Mouse (Mus musculus) intestine, embryonic 14.5 days (tissue): ENCODE measurements around the gene Mastl. TPM values are rescaled to one million over a fixed set of nuclear protein-coding genes. Genes with fewer than 3 reads are reported as not detected.
A peak's percentile ranks its signal among the peaks of the same experiment; 100 is the strongest.

Experiments
- ATAC-seq: fragments of 200-750 bp; cut with Nextera tagmentation; replicated peaks from 2 replicates; pipeline ENCODE4 v1.8.0; 2017; ENCODE audit warnings: low read depth, moderate number of reproducible peaks, moderate TSS enrichment, moderate library complexity; ENCODE audit not compliant: low FRiP score, low TSS enrichment
- DNase-seq: peaks from one replicate; pipeline ENCODE4 v3.0.0-alpha.2; 2018; ENCODE audit warnings: low spot score
- H3K27ac ChIP-seq: fragments of 300-500 bp; sonication (generic); 2 replicates; pipeline ENCODE4 v1.5.1; 2014; ENCODE audit warnings: low read depth, mild to moderate bottlenecking, control low read depth
- H3K27me3 ChIP-seq: fragments of 300-500 bp; sonication (generic); replicated peaks from 2 replicates; pipeline ENCODE4 v1.6.1; 2014; ENCODE audit warnings: low read length, control low read depth; ENCODE audit not compliant: control insufficient read depth, insufficient read depth
- H3K36me3 ChIP-seq: fragments of 300-500 bp; sonication (generic); 2 replicates; pipeline ENCODE4 v1.6.1; 2014; ENCODE audit warnings: low read length, control low read depth; ENCODE audit not compliant: control insufficient read depth, insufficient read depth
- H3K4me1 ChIP-seq: fragments of 300-500 bp; sonication (generic); replicated peaks from 2 replicates; pipeline ENCODE4 v1.6.1; 2014; ENCODE audit warnings: low read length, control low read depth, mixed read lengths; ENCODE audit not compliant: control insufficient read depth, insufficient read depth
- H3K4me2 ChIP-seq: fragments of 300-500 bp; sonication (generic); 2 replicates; pipeline ENCODE4 v1.6.1; 2014; ENCODE audit warnings: low read length
- H3K4me3 ChIP-seq: fragments of 300-500 bp; sonication (generic); 2 replicates; pipeline ENCODE4 v1.5.1; 2014; ENCODE audit warnings: low read depth, low read length, control low read depth, mixed read lengths
- H3K9ac ChIP-seq: fragments of 300-500 bp; sonication (generic); 2 replicates; pipeline ENCODE4 v1.6.1; 2014; ENCODE audit warnings: mild to moderate bottlenecking, low read length
- H3K9me3 ChIP-seq: fragments of 300-500 bp; sonication (generic); 2 replicates; pipeline ENCODE4 v1.6.1; 2016; ENCODE audit warnings: low read length, control low read depth; ENCODE audit not compliant: control insufficient read depth
- WGBS: fragments of 180-500 bp; shearing (Covaris S2); extraction: QIAGEN DNeasy Blood & Tissue Kit; methylation state at CpG from one replicate; pipeline ENCODE4 v1.1.7; 2014; 5-methylcytosine and 5-hydroxymethylcytosine counted together
- polyA plus RNA-seq: library from polyadenylated mRNA; unstranded; fragments of >200 nt; fragmentation: Nextera tagmentation; extraction: Ambion mirVana; gene quantifications from 2 replicates; pipeline ENCODE4 v1.2.1, GENCODE M21; 2014

Gene Mastl
- 10.0 and 10.2 TPM in 2 replicates for polyA plus RNA-seq

- Histone ChIP-seq H3K27ac (peak within 1 kb of the TSS; percentile 98), H3K36me3 (peaks cover under 1% of the 10 kb centered on the region; the same call in 1 of the 2 replicates), H3K9ac (peak within 1 kb of the TSS; percentile 75), H3K4me2 (peak within 1 kb of the TSS; percentile 77), H3K9me3 (no peaks in the 10 kb centered on the region), H3K4me1 (peaks cover 12% of the 10 kb centered on the region), H3K27me3 (no peaks in the 10 kb centered on the region), H3K4me3 (peak within 1 kb of the TSS; percentile 66)
- under 1% methylated on average over 61 of the region's 61 CpGs for WGBS
- peak; percentile 93 for DNase-seq
- peak; percentile 99 for ATAC-seq
Observed at GRCm38 (mm10) chr2:23155777-23156607, at the start of gene Mastl, which contains the start of gene Yme1l1. Gene Mastl, minus strand, starts transcription at chr2:23156024. Gene Yme1l1, plus strand, starts transcription at chr2:23156369.

- no peak overlapping the region for H3K27ac ChIP-seq
- WGBS: 49% methylated on average over 15 of the region's 15 CpGs
- H3K36me3 ChIP-seq: peaks cover 23% of the 10 kb centered on the region
- no peaks in the 10 kb centered on the region for H3K9me3 ChIP-seq
- H3K9ac ChIP-seq: no peak overlapping the region
- no peaks in the 10 kb centered on the region for H3K27me3 ChIP-seq
- no peak overlapping the region for H3K4me2 ChIP-seq
- H3K4me1 ChIP-seq: no peaks in the 10 kb centered on the region
- no peak for DNase-seq
- H3K4me3 ChIP-seq: no peak overlapping the region
- ATAC-seq: no peak; the same call in 1 of the 2 replicates
Observed at GRCm38 (mm10) chr2:23202900-23203670, 47.3 kb upstream of the Mastl start.

GRCm38 (mm10) chr2:23201034-23201433 lies 45.2 kb upstream of the Mastl start:
- ATAC-seq: no peak
- DNase-seq: no peak
- Histone ChIP-seq H3K4me1 (no peaks in the 10 kb centered on the region), H3K4me2 (no peak overlapping the region), H3K9me3 (no peaks in the 10 kb centered on the region), H3K27ac (no peak overlapping the region), H3K9ac (no peak overlapping the region), H3K4me3 (no peak overlapping the region), H3K27me3 (no peaks in the 10 kb centered on the region), H3K36me3 (peaks cover 34% of the 10 kb centered on the region)
- 85% methylated on average over 1 of the region's 1 CpGs for WGBS

GRCm38 (mm10) chr2:23194366-23194765 lies 38.5 kb upstream of the Mastl start:
- H3K4me3 ChIP-seq: no peak overlapping the region
- H3K4me1 ChIP-seq: no peaks in the 10 kb centered on the region
- no peak for ATAC-seq
- 78% methylated on average over 1 of the region's 1 CpGs for WGBS
- peaks cover 83% of the 10 kb centered on the region for H3K36me3 ChIP-seq
- H3K9ac ChIP-seq: no peak overlapping the region
- H3K9me3 ChIP-seq: no peaks in the 10 kb centered on the region
- H3K4me2 ChIP-seq: no peak overlapping the region
- DNase-seq: no peak
- no peaks in the 10 kb centered on the region for H3K27me3 ChIP-seq
- no peak overlapping the region for H3K27ac ChIP-seq

- Histone ChIP-seq H3K4me2 (no peak overlapping the region), H3K4me3 (no peak overlapping the region), H3K36me3 (peaks cover 83% of the 10 kb centered on the region), H3K27me3 (no peaks in the 10 kb centered on the region), H3K9ac (no peak overlapping the region), H3K27ac (no peak overlapping the region), H3K4me1 (no peaks in the 10 kb centered on the region), H3K9me3 (no peaks in the 10 kb centered on the region)
- no peak for ATAC-seq
- no peak for DNase-seq
- 78% methylated on average over 3 of the region's 3 CpGs for WGBS
Observed at GRCm38 (mm10) chr2:23172305-23172704, 16.5 kb upstream of the Mastl start.

GRCm38 (mm10) chr2:23156608-23157081 lies 821 bp upstream of the Mastl start:
- under 1% methylated on average over 17 of the region's 17 CpGs for WGBS
- Histone ChIP-seq H3K27me3 (no peaks in the 10 kb centered on the region), H3K9ac (peak overlapping the region; percentile 75), H3K36me3 (peaks cover 6% of the 10 kb centered on the region; the same call in 1 of the 2 replicates), H3K4me1 (peaks cover 12% of the 10 kb centered on the region), H3K9me3 (no peaks in the 10 kb centered on the region), H3K4me2 (peak overlapping the region; percentile 60), H3K27ac (peak overlapping the region; percentile 98), H3K4me3 (peak overlapping the region; percentile 66)
- ATAC-seq (peak; percentile 9; the same call in 1 of the 2 replicates), DNase-seq (no peak)

- H3K4me3 ChIP-seq: peak overlapping the region; percentile 66
- H3K36me3 ChIP-seq: peaks cover 7% of the 10 kb centered on the region
- H3K4me1 ChIP-seq: peaks cover 12% of the 10 kb centered on the region
- 6% methylated on average over 5 of the region's 5 CpGs for WGBS
- H3K27ac ChIP-seq: peak overlapping the region; percentile 98
- DNase-seq (no peak), ATAC-seq (peak; percentile 70)
- H3K27me3 ChIP-seq: no peaks in the 10 kb centered on the region
- peak overlapping the region; percentile 60 for H3K9ac ChIP-seq
- no peaks in the 10 kb centered on the region for H3K9me3 ChIP-seq
- peak overlapping the region; percentile 77 for H3K4me2 ChIP-seq
Observed at GRCm38 (mm10) chr2:23155199-23155621, 614 bp downstream of the Mastl start.

- no peak for ATAC-seq
- Histone ChIP-seq H3K4me3 (no peak overlapping the region), H3K27ac (no peak overlapping the region)
Observed at GRCm38 (mm10) chr2:23119573-23119972, 36.3 kb downstream of the Mastl start.

More at GRCm38 (mm10) chr2:23119573-23119972, 36.3 kb downstream of the Mastl start:
- Histone ChIP-seq H3K36me3 (peaks cover 34% of the 10 kb centered on the region), H3K9me3 (no peaks in the 10 kb centered on the region), H3K9ac (no peak overlapping the region), H3K27me3 (no peaks in the 10 kb centered on the region), H3K4me2 (no peak overlapping the region), H3K4me1 (no peaks in the 10 kb centered on the region)
- DNase-seq: no peak
